Mouse (Mus musculus) ES-Bruce4 (cell line): ENCODE results near the gene Foxa1. TPM values are rescaled to one million over a fixed set of nuclear protein-coding genes. Genes with fewer than 3 reads are reported as not detected.

Experiments used
- H3K27ac ChIP-seq: 2 replicates; pipeline ENCODE4 v1.5.1; 2012; ENCODE audit warnings: low read length, inconsistent platforms; ENCODE audit not compliant: insufficient read depth
- H3K27me3 ChIP-seq: 2 replicates; pipeline ENCODE4 v1.6.1; 2012; ENCODE audit warnings: mild to moderate bottlenecking, low read length, inconsistent platforms; ENCODE audit not compliant: control insufficient read depth, poor library complexity, insufficient read depth, severe bottlenecking
- H3K36me3 ChIP-seq: 2 replicates; pipeline ENCODE4 v1.6.1; 2012; ENCODE audit warnings: inconsistent platforms, mild to moderate bottlenecking, low read length, moderate library complexity; ENCODE audit not compliant: control insufficient read depth, poor library complexity, insufficient read depth, severe bottlenecking
- H3K4me1 ChIP-seq: one replicate; pipeline ENCODE4 v1.8.1; 2011; ENCODE audit warnings: low read length; ENCODE audit not compliant: control insufficient read depth, insufficient read depth
- H3K4me3 ChIP-seq: 2 replicates; pipeline ENCODE4 v1.5.1; 2011; ENCODE audit warnings: low read depth, mild to moderate bottlenecking, low read length
- H3K9ac ChIP-seq: 2 replicates; pipeline ENCODE4 v1.6.1; 2012; ENCODE audit warnings: low read depth, mild to moderate bottlenecking, inconsistent platforms; ENCODE audit not compliant: poor library complexity, severe bottlenecking
- H3K9me3 ChIP-seq: replicated peaks from 2 replicates; pipeline ENCODE4 v1.6.1; 2012; ENCODE audit warnings: mild to moderate bottlenecking, low read length, inconsistent platforms; ENCODE audit not compliant: control insufficient read depth, poor library complexity, insufficient read depth, severe bottlenecking
- CTCF ChIP-seq: IDR thresholded peaks from one replicate; pipeline ENCODE4 v1.8.1; 2011; ENCODE audit warnings: low read depth, low read length
- EP300 ChIP-seq: IDR thresholded peaks from 2 replicates; pipeline ENCODE4 v1.6.1; 2011; ENCODE audit warnings: low read depth, low read length; ENCODE audit not compliant: insufficient read depth
- POLR2A ChIP-seq: IDR thresholded peaks from one replicate; pipeline ENCODE4 v1.8.1; 2011; ENCODE audit warnings: low read length; ENCODE audit not compliant: insufficient read depth
- polyA plus RNA-seq: library from polyadenylated mRNA; stranded (reverse); fragments of >200 nt; gene quantifications from 2 replicates; pipeline ENCODE4 v1.2.4, GENCODE M21; 2011; ENCODE audit warnings: low read depth; ENCODE audit not compliant: missing spikeins, insufficient read depth, insufficient read length

The Foxa1 gene
- polyA plus RNA-seq: 0.62 and 0.85 TPM in 2 replicates

DNA sequence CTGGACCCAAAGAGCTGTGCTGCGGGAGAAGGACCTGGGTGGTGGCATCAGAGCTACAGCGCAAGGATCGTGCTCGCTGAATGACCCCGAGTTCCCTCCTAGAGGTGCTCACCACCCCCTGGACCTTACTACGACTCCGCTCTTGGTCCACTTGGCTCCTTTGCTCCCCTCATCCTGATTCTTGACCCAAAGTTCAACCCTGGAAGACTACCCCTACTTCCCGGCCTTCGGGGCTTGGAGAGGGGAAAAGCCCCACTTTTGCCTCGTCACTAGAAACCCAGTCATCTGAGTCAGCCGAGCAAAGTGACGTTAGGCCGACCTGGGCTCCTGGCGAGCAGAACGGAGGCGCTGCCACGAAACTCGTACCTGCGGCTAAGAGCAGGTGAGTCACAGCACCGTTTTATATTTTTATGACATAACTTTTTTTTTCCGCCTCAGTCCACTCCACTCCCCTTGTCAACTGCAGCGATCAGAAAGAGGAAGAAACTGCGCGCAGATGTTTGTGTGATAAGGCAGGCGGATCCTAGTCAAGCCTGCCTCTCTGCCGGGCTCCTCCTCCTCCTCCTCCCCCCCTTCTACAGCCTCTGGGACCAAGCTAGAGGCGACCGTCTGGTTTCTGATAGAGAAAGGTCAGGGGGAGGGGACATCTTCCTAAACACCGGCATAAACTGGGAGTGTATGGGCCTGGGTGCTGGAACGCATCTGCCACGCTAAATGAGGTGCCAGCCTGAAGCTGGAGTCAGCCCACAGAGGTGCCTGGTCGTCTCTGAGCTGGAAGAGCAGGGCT is at the start of gene Foxa1:
Gene Foxa1, minus strand, starts transcription at position 502 of the 787 bp plus-strand sequence.
- Histone ChIP-seq H3K4me3 (peak within 1 kb of the TSS; percentile 41), H3K27ac (no peak within 1 kb of the TSS), H3K27me3 (peaks cover 38% of the 10 kb centered on the region), H3K9ac (peak within 1 kb of the TSS; percentile 78), H3K4me1 (no peaks in the 10 kb centered on the region), H3K9me3 (no peaks in the 10 kb centered on the region), H3K36me3 (no peaks in the 10 kb centered on the region)
- TF ChIP-seq CTCF: no peak
- no peak for TF ChIP-seq POLR2A
- TF ChIP-seq EP300: no peak

DNA sequence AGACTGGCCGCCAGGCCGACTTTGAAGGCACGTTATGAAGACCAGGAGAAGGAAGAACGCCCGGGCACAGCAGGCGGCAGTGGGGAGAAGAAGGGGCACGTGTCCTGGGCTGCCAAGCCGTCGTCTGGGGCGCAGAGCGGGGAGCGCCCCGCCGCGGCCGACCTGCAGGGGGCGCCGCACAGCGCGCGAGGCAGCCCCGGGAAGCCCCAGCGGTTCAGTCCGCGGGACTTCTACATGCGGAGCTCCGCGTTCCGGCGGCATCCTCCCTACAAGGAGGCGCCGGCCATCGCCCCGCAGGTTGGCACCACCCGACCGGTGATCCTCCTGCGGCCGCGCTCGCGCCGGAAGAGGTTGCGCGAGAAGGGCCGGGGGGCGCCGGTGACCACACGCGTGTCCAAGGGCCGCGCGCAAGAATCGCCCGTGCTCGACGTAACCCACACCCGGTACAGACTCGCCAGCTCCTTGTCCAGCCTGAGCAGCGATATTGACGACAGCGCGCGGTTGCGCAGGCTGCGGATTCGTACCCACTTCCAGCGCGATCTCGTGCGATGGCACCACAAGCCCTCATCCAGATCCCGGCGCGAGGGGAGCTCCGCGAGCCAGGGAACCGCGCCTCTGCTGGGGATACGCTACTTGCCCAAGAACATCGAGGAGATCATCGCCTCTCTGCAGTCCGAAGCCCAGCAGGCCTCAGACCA is 29.4 kb upstream of the Foxa1 start:
- Histone ChIP-seq H3K36me3 (no peaks in the 10 kb centered on the region), H3K27me3 (peaks cover 16% of the 10 kb centered on the region)

DNA sequence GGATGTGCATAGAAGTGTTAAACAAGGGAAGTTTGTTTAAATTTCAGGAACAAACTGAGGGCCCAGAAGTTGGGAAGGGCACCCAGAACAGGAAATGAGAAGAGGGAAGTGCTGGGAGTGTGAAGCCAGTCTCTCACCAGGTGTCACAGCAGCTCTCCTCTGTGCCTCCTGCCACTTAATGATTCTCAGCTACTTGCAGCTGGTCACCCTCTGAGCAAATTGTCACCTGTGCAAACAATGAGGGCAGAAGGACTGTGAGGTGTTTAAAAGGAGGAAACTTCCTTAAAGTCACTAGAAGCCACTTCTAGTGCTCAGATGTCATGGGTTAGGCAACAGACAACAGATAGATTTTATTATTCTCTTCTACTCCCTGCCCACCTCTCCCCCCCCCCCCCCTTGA is 25.7 kb upstream of the Foxa1 start:
- Histone ChIP-seq H3K9ac (no peak overlapping the region), H3K9me3 (no peaks in the 10 kb centered on the region), H3K4me3 (no peak overlapping the region), H3K36me3 (no peaks in the 10 kb centered on the region), H3K4me1 (no peaks in the 10 kb centered on the region), H3K27me3 (peaks cover 16% of the 10 kb centered on the region), H3K27ac (no peak overlapping the region)
- TF ChIP-seq EP300: no peak
- no peak for TF ChIP-seq CTCF
- TF ChIP-seq POLR2A: no peak

More for the DNA sequence above, 29.4 kb upstream of the Foxa1 start:
- no peak for TF ChIP-seq POLR2A
- TF ChIP-seq EP300: no peak
- TF ChIP-seq CTCF: peak; percentile 56
- Histone ChIP-seq H3K9me3 (no peaks in the 10 kb centered on the region), H3K4me3 (peak overlapping the region; percentile 64), H3K4me1 (no peaks in the 10 kb centered on the region), H3K9ac (peak overlapping the region; percentile 38), H3K27ac (no peak overlapping the region)

DNA sequence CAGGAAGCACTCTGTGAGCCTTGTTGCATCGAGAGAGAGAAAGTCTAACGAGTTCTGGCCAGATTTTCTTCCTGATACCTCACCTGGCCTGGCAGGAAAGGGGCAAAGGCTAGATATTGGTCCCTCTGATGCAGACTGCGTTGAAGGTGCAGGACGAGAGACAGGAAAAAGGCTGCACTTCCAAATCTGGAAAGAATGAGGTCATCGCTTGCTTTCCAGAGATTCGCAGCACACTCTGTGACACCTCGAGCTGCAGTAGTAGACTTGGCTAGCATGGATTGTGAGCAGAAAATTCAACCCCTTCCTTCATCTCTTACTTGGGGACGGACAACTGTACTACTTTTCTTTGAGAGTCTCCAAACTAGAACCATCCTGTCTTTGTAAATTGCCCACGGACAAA is 25.1 kb upstream of the Foxa1 start:
- H3K27me3 ChIP-seq: peaks cover 13% of the 10 kb centered on the region

DNA sequence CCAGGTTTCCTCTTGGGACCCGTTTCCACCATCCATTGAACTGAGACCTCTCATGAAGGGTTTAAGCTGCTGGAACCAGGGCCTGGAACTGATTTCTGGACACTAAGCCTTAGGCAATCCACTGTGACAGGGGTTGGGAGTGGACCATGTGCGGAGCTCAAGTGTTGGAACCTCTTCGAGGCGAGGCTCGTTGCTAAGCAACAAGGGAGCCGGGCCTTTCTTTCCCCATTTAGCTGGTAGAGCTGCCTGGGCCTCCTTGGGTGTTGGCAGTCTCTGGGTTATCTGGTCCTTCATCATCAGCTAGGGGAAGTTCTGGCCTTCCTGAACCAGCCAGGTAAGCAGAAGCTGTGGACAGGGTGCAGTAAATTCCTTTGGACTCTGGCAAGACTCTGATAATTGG is 17.2 kb upstream of the Foxa1 start, which contains the start of gene Ttc6:
Gene Ttc6, plus strand, starts transcription at position 205 of the 400 bp plus-strand sequence.
- no peak within 1 kb of the TSS for H3K4me3 ChIP-seq
- H3K9me3 ChIP-seq: no peaks in the 10 kb centered on the region
- no peak within 1 kb of the TSS for H3K9ac ChIP-seq
- TF ChIP-seq POLR2A: no peak
- TF ChIP-seq EP300: no peak
- TF ChIP-seq CTCF: no peak
- H3K27ac ChIP-seq: no peak within 1 kb of the TSS
- no peaks in the 10 kb centered on the region for H3K36me3 ChIP-seq
- H3K27me3 ChIP-seq: no peaks in the 10 kb centered on the region
- no peaks in the 10 kb centered on the region for H3K4me1 ChIP-seq

More for the DNA sequence above, 25.1 kb upstream of the Foxa1 start:
- no peak for TF ChIP-seq EP300
- no peak for TF ChIP-seq POLR2A
- no peak for TF ChIP-seq CTCF
- no peak overlapping the region for H3K9ac ChIP-seq
- H3K27ac ChIP-seq: no peak overlapping the region
- H3K4me1 ChIP-seq: no peaks in the 10 kb centered on the region
- H3K9me3 ChIP-seq: no peaks in the 10 kb centered on the region
- no peaks in the 10 kb centered on the region for H3K36me3 ChIP-seq
- no peak overlapping the region for H3K4me3 ChIP-seq
